Mouse (Mus musculus) stomach, adult 2 months (tissue): ENCODE measurements around the gene Olfr705. TPM values are rescaled to one million over a fixed set of nuclear protein-coding genes. Genes with fewer than 3 reads are reported as not detected.

Source experiments
- polyA plus RNA-seq: library from polyadenylated mRNA; depleted of rRNA; stranded (reverse); fragments of >200 nt; gene quantifications from 2 replicates; pipeline ENCODE4 v1.2.3, GENCODE M21; 2012; rRNA removed

Olfr705 gene
- not detected in 2 replicates for polyA plus RNA-seq

GRCm38 (mm10) chr7:106876791-106877190 is at the start of gene Olfr705:
Gene Olfr705, minus strand, starts transcription at chr7:106876891.

GRCm38 (mm10) chr7:106907676-106908075 is 31.0 kb upstream of the Olfr705 start, which contains the start of gene Olfr1532-ps1:
Gene Olfr1532-ps1, plus strand, starts transcription at chr7:106908001.

GRCm38 (mm10) chr7:106901141-106901540 is 24.4 kb upstream of the Olfr705 start, which contains the start of gene Olfr707:
Gene Olfr707, minus strand, starts transcription at chr7:106901241.

GRCm38 (mm10) chr7:106888062-106888461 is 11.4 kb upstream of the Olfr705 start, which contains the start of gene Olfr706:
Gene Olfr706, minus strand, starts transcription at chr7:106888162.

GRCm38 (mm10) chr7:106862885-106863284 is 13.8 kb downstream of the Olfr705 start, which contains the start of gene Olfr704:
Gene Olfr704, plus strand, starts transcription at chr7:106863185.

GRCm38 (mm10) chr7:106843060-106843459 is 33.6 kb downstream of the Olfr705 start, which contains the start of gene Olfr703:
Gene Olfr703, plus strand, starts transcription at chr7:106843360.

GRCm38 (mm10) chr7:106833793-106834192 is 42.9 kb downstream of the Olfr705 start, which contains the start of gene Olfr702:
Gene Olfr702, minus strand, starts transcription at chr7:106833893.

Other genes with a start within 250 kb of the Olfr705 start
- gene Olfr693, start 196.3 kb downstream of the Olfr705 start, polyA plus RNA-seq, result not detected in 2 replicates
- not detected in 2 replicates for gene Olfr694, start 185.1 kb downstream of the Olfr705 start, polyA plus RNA-seq
- not detected in 2 replicates for gene Olfr695, start 160.5 kb downstream of the Olfr705 start, polyA plus RNA-seq
- gene Olfr697, start 134.4 kb downstream of the Olfr705 start, polyA plus RNA-seq, result not detected in 2 replicates
- not detected in 2 replicates for gene Olfr698, start 121.5 kb downstream of the Olfr705 start, polyA plus RNA-seq
- not detected in 2 replicates for gene Olfr699, start 83.7 kb downstream of the Olfr705 start, polyA plus RNA-seq
- gene Olfr700, start 68.1 kb downstream of the Olfr705 start, polyA plus RNA-seq, result not detected in 2 replicates
- gene Olfr701, start 62.8 kb downstream of the Olfr705 start, polyA plus RNA-seq, result not detected in 2 replicates
- gene Olfr702, start 43.0 kb downstream of the Olfr705 start, polyA plus RNA-seq, result not detected in 2 replicates
- gene Olfr703, start 33.5 kb downstream of the Olfr705 start, polyA plus RNA-seq, result not detected in 2 replicates
- not detected in 2 replicates for gene Olfr704, start 13.7 kb downstream of the Olfr705 start, polyA plus RNA-seq
- not detected in 2 replicates for gene Olfr706, start 11.3 kb upstream of the Olfr705 start, polyA plus RNA-seq
- gene Olfr707, start 24.4 kb upstream of the Olfr705 start, polyA plus RNA-seq, result not detected in 2 replicates
- gene Olfr1532-ps1, start 31.1 kb upstream of the Olfr705 start, polyA plus RNA-seq, result not detected in 2 replicates
- not detected in 2 replicates for gene Olfr709-ps1, start 55.3 kb upstream of the Olfr705 start, polyA plus RNA-seq
- not detected in 2 replicates for gene Olfr710, start 71.4 kb upstream of the Olfr705 start, polyA plus RNA-seq
- not detected in 2 replicates for gene Olfr6, start 87.0 kb upstream of the Olfr705 start, polyA plus RNA-seq
- not detected in 2 replicates for gene Olfr711, start 98.6 kb upstream of the Olfr705 start, polyA plus RNA-seq
- gene Olfr2, start 129.2 kb upstream of the Olfr705 start, polyA plus RNA-seq, result not detected in 2 replicates
- not detected in 2 replicates for gene Olfr713, start 154.3 kb upstream of the Olfr705 start, polyA plus RNA-seq
- gene Olfr714, start 194.1 kb upstream of the Olfr705 start, polyA plus RNA-seq, result not detected in 2 replicates
- not detected in 2 replicates for gene Olfr17, start 216.3 kb upstream of the Olfr705 start, polyA plus RNA-seq
- not detected in 2 replicates for gene Olfr715b, start 233.5 kb upstream of the Olfr705 start, polyA plus RNA-seq